Mouse (Mus musculus) heart, embryonic 13.5 days (tissue): ENCODE data around the gene H2-M10.2. TPM values are rescaled to one million over a fixed set of nuclear protein-coding genes. Genes with fewer than 3 reads are reported as not detected.

ENCODE experiments used
- ATAC-seq: fragments of 200-750 bp; cut with Nextera tagmentation; 2 replicates; pipeline ENCODE4 v1.8.0; 2017; ENCODE audit warnings: moderate TSS enrichment; ENCODE audit not compliant: insufficient number of reproducible peaks, low FRiP score, low TSS enrichment; ENCODE audit errors: extremely low read depth
- H3K27ac ChIP-seq: fragments of 300-500 bp; sonication (generic); replicated peaks from 2 replicates; pipeline ENCODE4 v1.5.1; 2015; ENCODE audit warnings: moderate library complexity, mild to moderate bottlenecking, inconsistent platforms
- H3K27me3 ChIP-seq: fragments of 300-500 bp; sonication (generic); replicated peaks from 2 replicates; pipeline ENCODE4 v1.6.1; 2015; ENCODE audit warnings: mild to moderate bottlenecking, inconsistent platforms
- H3K36me3 ChIP-seq: fragments of 300-500 bp; sonication (generic); 2 replicates; pipeline ENCODE4 v1.6.1; 2015; ENCODE audit warnings: mild to moderate bottlenecking, inconsistent platforms
- H3K4me1 ChIP-seq: fragments of 300-500 bp; sonication (generic); 2 replicates; pipeline ENCODE4 v1.6.1; 2015; ENCODE audit warnings: inconsistent platforms
- H3K4me2 ChIP-seq: fragments of 300-500 bp; sonication (generic); 2 replicates; pipeline ENCODE4 v1.6.1; 2015; ENCODE audit warnings: inconsistent platforms, mild to moderate bottlenecking, moderate library complexity
- H3K4me3 ChIP-seq: fragments of 300-500 bp; sonication (generic); 2 replicates; pipeline ENCODE4 v1.5.1; 2015; ENCODE audit warnings: moderate library complexity, mild to moderate bottlenecking, inconsistent platforms
- H3K9ac ChIP-seq: fragments of 300-500 bp; sonication (generic); 2 replicates; pipeline ENCODE4 v1.6.1; 2015; ENCODE audit warnings: inconsistent platforms, mild to moderate bottlenecking, moderate library complexity
- H3K9me3 ChIP-seq: fragments of 300-500 bp; sonication (generic); 2 replicates; pipeline ENCODE4 v1.6.1; 2016; ENCODE audit warnings: inconsistent platforms
- WGBS: fragments of 180-500 bp; shearing (Covaris S2); methylation state at CpG from one replicate; pipeline ENCODE4 v1.1.7; 2015; ENCODE audit warnings: mixed read lengths; 5-methylcytosine and 5-hydroxymethylcytosine counted together
- polyA plus RNA-seq: library from polyadenylated mRNA; unstranded; fragments of >200 nt; fragmentation: Nextera tagmentation; extraction: Ambion mirVana; gene quantifications from 2 replicates; pipeline ENCODE4 v1.2.1, GENCODE M21; 2015

The H2-M10.2 gene
- polyA plus RNA-seq, 1 experiment from 2014 or later: not detected

DNA sequence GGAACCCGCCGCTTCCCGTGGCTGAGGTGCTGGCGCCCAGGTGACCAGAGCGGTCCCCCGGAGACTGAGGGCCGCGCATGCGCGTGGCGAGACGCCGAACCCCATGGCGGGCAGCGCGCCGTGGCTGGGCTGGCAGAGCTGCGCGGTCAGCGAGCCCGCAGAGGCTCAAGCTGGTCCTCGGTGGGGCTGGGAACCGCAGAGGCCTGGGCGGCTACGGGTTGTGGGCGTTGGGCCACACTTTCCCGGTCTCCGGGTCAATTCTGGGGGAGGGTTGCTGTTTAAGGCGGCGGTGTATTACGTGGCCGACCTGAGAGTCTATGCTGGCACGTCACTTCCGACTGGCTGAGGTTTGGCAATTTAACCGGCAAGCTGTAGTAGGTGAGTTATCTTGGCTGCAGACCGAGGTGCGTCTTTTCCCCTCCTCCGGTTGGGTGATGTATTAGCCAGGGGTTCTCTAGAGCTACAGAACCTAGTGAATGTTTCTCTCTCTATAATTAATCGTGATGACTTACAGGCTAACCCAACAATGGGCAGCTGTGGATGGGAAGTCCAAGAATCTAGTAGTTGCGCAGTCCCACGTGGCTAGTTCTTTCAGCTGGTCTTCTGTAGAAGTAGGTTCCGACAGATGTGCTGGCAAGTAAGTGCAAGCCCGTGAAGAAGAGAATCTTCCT lies 14.6 kb downstream of the H2-M10.2 start, which contains the start of gene Trim39:
Gene Trim39, minus strand, starts transcription at position 662 of the 671 bp plus-strand sequence.
- WGBS: 2% methylated on average over 43 of the region's 43 CpGs
- Histone ChIP-seq H3K4me1 (peaks cover 31% of the 10 kb centered on the region), H3K9ac (peak within 1 kb of the TSS; percentile 96), H3K27ac (peak within 1 kb of the TSS; percentile 90), H3K27me3 (no peaks in the 10 kb centered on the region), H3K4me2 (peak within 1 kb of the TSS; percentile 94), H3K4me3 (peak within 1 kb of the TSS; percentile 97), H3K36me3 (peaks cover 53% of the 10 kb centered on the region), H3K9me3 (no peaks in the 10 kb centered on the region)
- ATAC-seq: peak; percentile 70

DNA sequence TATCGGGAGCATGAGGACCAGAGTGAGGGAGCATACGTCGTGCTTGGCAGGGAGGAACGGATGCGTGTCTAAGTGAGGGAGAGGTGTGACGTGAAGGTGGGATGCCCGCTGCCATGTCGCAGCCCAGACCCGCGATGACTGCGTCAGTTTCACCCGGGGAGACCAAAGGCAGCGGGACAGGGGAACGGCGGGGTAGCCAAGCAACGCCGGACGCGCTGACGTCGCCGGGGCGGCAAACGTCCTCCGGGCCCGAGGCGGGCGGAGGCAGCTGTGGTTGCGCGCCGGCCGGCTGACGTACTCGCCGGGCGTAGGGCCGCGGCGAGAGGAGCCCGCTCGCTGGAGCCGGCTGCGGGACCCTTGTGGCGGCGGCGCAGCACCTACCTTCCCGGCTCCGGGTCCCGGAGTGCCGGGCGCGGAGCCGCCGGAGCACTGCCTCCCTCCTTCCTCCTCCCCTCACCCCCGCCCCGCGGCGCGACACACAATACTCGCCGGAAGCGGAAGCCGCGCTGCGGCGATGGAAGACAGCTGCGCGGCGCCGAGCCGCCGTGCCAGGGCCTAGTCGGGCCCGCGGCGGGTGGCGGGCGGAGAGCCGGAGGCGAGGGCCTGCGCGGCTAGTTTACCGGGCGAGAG lies 15.2 kb downstream of the H2-M10.2 start:
- Histone ChIP-seq H3K4me2 (peak overlapping the region; percentile 94), H3K4me1 (peaks cover 31% of the 10 kb centered on the region), H3K9ac (peak overlapping the region; percentile 96), H3K27ac (peak overlapping the region; percentile 90), H3K4me3 (peak overlapping the region; percentile 97), H3K9me3 (no peaks in the 10 kb centered on the region), H3K27me3 (no peaks in the 10 kb centered on the region), H3K36me3 (peaks cover 53% of the 10 kb centered on the region)
- ATAC-seq: peak; percentile 83
- under 1% methylated on average over 70 of the region's 84 CpGs for WGBS

DNA sequence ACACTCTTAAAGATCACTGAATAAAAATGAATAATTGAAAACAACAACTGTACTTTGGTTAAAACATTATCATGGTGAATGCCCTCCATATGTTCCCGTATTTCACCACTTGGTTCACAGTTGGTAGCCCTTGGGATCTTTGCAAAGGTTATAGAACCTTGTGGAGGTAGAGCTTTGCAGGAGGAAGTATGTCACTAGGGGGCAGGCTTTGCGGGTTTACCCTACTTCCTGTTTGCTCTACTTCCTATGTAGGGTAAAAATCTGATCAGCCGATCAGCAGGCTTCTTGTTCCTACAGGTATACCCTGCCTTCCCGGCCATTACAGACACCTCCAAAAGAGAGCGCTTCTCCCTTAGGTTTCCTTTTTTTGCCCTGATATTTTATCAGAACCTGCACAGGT lies 20.5 kb downstream of the H2-M10.2 start:
- Histone ChIP-seq H3K4me1 (peaks cover 10% of the 10 kb centered on the region), H3K9me3 (no peaks in the 10 kb centered on the region), H3K36me3 (peaks cover 78% of the 10 kb centered on the region), H3K4me2 (no peak overlapping the region), H3K27ac (no peak overlapping the region), H3K4me3 (no peak overlapping the region), H3K9ac (no peak overlapping the region), H3K27me3 (no peaks in the 10 kb centered on the region)
- 76% methylated on average over 5 of the region's 5 CpGs for WGBS
- no peak for ATAC-seq

DNA sequence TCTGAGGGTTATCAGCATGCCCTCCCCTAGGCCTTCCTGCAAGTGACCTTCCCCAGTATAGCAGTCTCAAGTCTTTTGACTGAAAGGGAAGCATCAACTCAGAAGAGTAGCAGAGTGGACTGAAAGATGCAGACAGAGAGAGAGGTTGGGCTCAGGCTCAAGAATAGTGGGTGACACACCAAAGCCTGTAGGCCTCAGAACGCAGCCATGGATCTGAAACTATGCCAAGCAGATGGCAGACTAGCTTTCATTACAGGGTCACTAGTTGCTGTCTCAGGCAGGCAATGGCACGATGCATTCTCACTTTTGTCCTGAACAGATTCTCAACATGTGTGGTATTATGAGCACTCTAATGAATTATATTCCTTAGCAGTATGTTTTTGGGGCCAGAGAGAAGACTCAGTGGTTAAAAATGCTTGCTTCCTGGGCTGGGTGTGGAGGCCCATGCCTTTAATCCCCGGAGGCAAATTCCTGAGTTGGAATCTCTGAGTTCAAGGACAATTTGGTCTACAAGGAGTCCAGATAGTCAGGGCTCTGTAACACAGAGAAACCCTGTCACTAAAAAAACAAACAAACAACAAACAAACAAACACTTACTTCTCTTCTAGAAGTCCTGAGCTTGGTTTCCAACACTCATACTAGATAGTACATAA lies 21.9 kb downstream of the H2-M10.2 start:
- no peak overlapping the region for H3K9ac ChIP-seq
- H3K9me3 ChIP-seq: no peaks in the 10 kb centered on the region
- no peak overlapping the region for H3K4me3 ChIP-seq
- no peaks in the 10 kb centered on the region for H3K4me1 ChIP-seq
- no peak for ATAC-seq
- H3K27ac ChIP-seq: no peak overlapping the region
- no peak overlapping the region for H3K4me2 ChIP-seq
- H3K27me3 ChIP-seq: no peaks in the 10 kb centered on the region
- 90% methylated on average over 3 of the region's 3 CpGs for WGBS
- H3K36me3 ChIP-seq: peaks cover 92% of the 10 kb centered on the region

DNA sequence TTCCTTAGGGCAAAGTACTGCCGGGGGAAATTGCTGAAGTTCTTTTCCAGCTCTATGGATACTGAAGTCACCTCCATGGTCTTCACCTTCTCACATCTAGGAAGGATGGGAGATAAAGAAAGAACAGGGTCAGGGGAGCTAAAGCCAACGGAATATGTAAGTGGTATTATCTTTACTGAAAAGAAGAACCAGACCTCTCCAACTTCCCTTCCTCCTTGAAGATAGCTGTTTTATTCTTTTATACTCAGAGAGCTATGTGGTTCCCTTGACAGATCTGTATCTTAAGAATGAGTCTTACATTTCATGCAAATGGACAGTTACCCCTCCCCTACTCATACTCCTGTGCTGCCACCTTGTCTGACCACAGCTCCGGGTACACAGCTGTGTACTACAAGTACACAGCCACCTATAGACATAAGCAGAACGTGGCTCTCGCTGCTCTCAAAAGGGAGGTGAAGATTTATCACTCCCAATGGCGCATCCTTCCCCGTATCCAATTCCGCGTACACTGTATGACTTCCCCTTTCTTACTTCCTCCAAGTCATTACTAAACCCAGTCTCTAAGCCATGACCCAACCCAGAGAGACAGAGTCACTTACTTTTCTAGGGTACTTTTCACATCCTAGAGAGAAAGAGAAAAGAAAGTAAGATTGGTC lies 24.7 kb downstream of the H2-M10.2 start:
- H3K4me1 ChIP-seq: peaks cover 7% of the 10 kb centered on the region
- peaks cover 81% of the 10 kb centered on the region for H3K36me3 ChIP-seq
- no peak overlapping the region for H3K4me2 ChIP-seq
- H3K4me3 ChIP-seq: no peak overlapping the region
- no peaks in the 10 kb centered on the region for H3K9me3 ChIP-seq
- ATAC-seq: no peak
- no peaks in the 10 kb centered on the region for H3K27me3 ChIP-seq
- H3K27ac ChIP-seq: no peak overlapping the region
- H3K9ac ChIP-seq: no peak overlapping the region
- 87% methylated on average over 9 of the region's 9 CpGs for WGBS

DNA sequence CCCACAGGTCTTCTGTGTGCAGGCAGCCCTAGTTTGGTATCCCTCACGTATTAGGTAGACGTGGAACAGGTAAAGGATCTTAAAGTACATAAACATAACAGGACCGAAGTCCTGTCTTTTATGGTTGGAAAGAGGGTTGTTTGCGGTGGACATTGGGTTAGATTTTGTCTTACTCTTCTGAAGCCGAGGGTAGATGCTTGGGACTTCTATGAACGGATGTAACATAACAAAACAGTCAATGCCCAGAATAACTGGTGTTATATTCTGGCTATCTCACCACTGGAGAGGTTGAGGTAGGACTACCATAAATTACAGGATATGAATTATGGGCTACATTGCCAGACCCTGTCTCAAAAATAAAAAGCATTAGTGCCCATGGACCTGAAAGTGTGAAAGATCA lies 28.3 kb downstream of the H2-M10.2 start, which contains the start of gene Rpp21:
Gene Rpp21, minus strand, starts transcription at position 101 of the 400 bp plus-strand sequence.
- Histone ChIP-seq H3K9me3 (no peaks in the 10 kb centered on the region), H3K4me1 (peaks cover 15% of the 10 kb centered on the region), H3K4me2 (peak within 1 kb of the TSS; percentile 63), H3K36me3 (peaks cover 52% of the 10 kb centered on the region), H3K27ac (peak within 1 kb of the TSS; percentile 53), H3K4me3 (peak within 1 kb of the TSS; percentile 67), H3K9ac (peak within 1 kb of the TSS; percentile 80), H3K27me3 (no peaks in the 10 kb centered on the region)
- 46% methylated on average over 6 of the region's 6 CpGs for WGBS
- no peak for ATAC-seq

DNA sequence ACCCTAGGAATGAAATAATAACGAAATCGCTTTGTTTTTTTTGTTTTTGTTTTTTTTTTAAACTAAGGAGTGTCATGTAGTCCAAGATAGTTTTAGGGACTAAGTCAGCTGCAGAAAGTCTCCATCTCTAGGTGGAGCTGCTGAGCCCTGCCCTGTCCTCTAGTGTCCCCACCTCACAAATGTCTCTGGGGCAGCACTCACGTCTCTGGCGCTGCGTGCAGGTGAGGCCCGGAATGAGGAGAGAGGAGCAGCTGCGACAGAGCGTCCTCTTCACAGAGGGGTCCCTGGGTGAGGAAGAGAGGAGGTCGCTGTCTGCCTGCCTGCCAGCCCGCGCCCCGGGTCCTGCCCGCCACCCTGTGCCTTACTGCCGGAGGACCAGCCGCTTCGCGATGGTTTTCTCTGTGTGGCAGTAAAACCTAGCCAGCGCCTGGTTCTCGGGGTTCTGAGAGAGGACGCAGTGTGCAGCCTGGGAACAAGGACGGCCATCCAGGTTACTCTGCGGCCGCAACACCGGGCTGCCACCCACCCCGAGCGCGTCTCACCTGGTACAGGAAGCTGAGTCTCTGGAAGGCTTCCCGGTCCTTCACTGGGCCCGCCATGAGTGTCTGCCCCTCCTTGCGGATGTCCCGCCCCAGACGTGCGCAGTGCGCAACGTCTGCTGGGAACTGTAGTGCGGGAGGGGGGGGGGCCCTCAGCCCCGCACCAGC lies 28.9 kb downstream of the H2-M10.2 start:
- Histone ChIP-seq H3K4me3 (peak overlapping the region; percentile 67), H3K4me1 (peaks cover 17% of the 10 kb centered on the region), H3K4me2 (peak overlapping the region; percentile 63), H3K9me3 (no peaks in the 10 kb centered on the region), H3K27ac (peak overlapping the region; percentile 53), H3K27me3 (peaks cover 3% of the 10 kb centered on the region), H3K36me3 (peaks cover 46% of the 10 kb centered on the region), H3K9ac (peak overlapping the region; percentile 80)
- peak; percentile 83 for ATAC-seq
- WGBS: under 1% methylated on average over 37 of the region's 37 CpGs

DNA sequence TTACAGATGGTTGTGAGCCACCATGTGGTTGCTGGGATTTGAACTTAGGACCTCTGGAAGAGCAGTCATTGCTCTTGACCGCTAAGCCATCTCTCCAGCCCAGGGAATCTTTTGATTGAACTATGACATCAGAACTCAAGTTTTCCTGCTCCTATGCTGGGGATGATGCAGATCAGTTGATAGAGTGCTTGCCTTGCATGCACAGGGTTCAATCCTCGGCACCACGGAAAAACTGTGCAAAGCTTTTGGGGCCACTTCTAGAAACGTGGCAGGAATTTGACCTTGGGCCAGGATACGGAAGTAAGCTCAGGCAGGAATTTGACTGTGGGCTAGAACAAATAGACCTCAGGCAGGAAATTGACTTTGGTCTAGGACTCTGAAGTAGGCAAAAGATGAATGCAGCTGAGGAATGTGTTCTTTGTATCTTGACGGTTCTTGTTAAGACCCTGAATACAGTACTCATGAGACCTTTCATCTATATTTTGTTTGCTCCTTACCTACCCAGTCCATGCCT lies 33.1 kb downstream of the H2-M10.2 start:
- Histone ChIP-seq H3K4me1 (peaks cover 23% of the 10 kb centered on the region), H3K4me2 (no peak overlapping the region), H3K27ac (no peak overlapping the region), H3K4me3 (no peak overlapping the region), H3K9me3 (no peaks in the 10 kb centered on the region), H3K27me3 (peaks cover 34% of the 10 kb centered on the region), H3K9ac (no peak overlapping the region), H3K36me3 (peaks cover 7% of the 10 kb centered on the region)
- 41% methylated on average over 6 of the region's 6 CpGs for WGBS
- ATAC-seq: no peak

DNA sequence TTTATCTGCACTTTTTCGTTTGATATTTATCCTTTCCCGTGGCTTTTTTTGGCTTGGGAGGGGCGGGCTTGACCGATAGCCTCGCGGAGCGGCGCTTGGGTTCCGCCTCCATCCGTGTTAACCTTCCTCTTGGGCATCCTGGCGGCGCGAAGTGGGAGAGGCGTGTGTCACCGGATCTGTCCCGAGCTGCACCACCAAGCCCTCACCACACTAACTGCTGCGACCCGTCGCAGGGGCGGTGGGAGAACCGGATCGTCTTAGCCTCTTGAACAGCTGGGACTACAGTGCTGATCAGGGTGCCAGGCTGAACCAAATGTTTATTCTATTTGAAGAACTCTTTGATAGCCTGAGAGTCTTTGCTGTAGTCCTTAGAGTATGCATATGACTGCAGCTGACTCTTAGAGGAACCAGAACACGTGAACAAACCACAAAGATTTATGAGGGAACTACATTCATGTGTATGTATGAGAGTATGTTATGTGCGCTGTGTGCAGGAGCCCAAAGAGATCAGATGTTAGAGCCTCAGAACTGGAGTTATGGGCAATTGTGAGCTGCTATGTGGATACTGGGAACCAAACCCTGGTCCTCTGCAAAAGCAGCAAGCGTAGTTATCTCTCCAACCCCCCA lies 33.9 kb downstream of the H2-M10.2 start:
- peaks cover 42% of the 10 kb centered on the region for H3K27me3 ChIP-seq
- H3K27ac ChIP-seq: no peak overlapping the region
- peak overlapping the region; percentile 39 for H3K4me3 ChIP-seq
- H3K4me1 ChIP-seq: peaks cover 20% of the 10 kb centered on the region
- H3K9me3 ChIP-seq: no peaks in the 10 kb centered on the region
- peak overlapping the region; percentile 54; the same call in 1 of the 2 replicates for H3K9ac ChIP-seq
- H3K4me2 ChIP-seq: peak overlapping the region; percentile 64
- no peak for ATAC-seq
- WGBS: 8% methylated on average over 25 of the region's 25 CpGs
- peaks cover 7% of the 10 kb centered on the region for H3K36me3 ChIP-seq

DNA sequence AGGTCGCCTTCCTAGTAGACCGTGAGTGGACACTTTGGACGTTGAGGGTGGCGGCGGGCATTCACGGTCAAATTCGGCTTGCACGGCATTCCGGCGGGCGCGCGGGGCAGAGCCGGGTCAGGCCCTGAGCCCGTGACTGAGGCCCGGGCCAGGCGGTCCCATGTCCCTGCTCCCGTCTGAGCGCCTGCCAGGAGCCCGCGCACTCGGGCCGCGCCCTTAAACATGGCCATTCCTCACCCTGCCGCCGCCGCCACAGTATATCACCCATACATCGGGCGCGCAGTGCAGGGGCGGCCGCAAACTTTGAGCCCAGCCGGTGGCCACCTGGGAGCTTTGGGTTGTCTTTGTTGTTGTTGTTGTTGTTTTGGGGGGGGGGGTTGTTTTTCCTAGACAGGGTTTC lies 37.4 kb downstream of the H2-M10.2 start:
- no peak for ATAC-seq
- Histone ChIP-seq H3K27ac (no peak overlapping the region), H3K36me3 (no peaks in the 10 kb centered on the region), H3K4me3 (peak overlapping the region; percentile 31), H3K4me1 (peaks cover 8% of the 10 kb centered on the region), H3K27me3 (peaks cover 43% of the 10 kb centered on the region), H3K4me2 (peak overlapping the region; percentile 55), H3K9me3 (no peaks in the 10 kb centered on the region), H3K9ac (0 out of 2 replicates have a peak overlapping the region, but pooled peaks have one; percentile 11)
- WGBS: 20% methylated on average over 33 of the region's 33 CpGs
